Mouse (Mus musculus) lung, postnatal 36 days (tissue): ENCODE results near the gene Spata13.

Experiments used
- DNase-seq: peaks from one replicate; pipeline ENCODE4 v3.0.0; 2022; ENCODE audit warnings: mixed read lengths

Spata13 gene

DNA sequence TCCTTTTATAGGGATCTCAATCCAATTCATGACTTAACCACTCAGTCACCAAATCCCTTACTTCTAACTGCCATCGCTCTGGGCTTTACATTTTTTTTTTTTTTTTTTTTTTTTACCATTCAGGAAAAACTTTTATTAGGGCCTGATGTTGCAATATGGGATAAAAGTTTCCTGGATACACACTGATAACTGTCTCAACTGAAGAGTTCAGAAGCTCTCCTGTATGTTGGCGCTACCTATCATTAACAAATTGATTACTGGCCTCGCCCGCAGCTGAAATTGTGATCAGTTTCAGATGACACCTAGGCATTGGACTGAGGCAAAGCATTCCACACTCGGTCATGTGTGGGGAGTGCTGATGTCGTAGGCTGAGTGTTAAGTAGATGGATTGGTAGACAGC is 7.3 kb downstream of the Spata13 start:
- DNase-seq: no peak

DNA sequence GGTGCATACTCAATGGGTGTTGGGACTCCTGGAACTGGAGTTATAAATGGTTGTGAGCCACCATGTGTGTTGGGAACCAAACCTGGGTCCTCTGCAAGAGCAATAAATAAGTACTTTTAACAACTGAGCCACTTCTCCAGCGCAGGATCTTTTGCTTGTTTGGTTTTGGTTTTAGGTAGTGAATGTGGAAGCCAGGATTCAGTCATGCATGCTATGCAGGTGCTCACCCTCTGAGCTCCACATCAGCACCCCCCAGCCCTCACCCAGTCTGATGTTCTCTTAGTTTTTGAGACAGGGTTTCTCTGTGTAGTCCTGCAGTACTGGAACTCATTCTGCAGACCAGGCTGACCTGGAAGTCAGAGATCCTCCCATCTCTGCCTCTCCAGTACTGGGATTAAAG is 8.3 kb downstream of the Spata13 start:
- DNase-seq: no peak

DNA sequence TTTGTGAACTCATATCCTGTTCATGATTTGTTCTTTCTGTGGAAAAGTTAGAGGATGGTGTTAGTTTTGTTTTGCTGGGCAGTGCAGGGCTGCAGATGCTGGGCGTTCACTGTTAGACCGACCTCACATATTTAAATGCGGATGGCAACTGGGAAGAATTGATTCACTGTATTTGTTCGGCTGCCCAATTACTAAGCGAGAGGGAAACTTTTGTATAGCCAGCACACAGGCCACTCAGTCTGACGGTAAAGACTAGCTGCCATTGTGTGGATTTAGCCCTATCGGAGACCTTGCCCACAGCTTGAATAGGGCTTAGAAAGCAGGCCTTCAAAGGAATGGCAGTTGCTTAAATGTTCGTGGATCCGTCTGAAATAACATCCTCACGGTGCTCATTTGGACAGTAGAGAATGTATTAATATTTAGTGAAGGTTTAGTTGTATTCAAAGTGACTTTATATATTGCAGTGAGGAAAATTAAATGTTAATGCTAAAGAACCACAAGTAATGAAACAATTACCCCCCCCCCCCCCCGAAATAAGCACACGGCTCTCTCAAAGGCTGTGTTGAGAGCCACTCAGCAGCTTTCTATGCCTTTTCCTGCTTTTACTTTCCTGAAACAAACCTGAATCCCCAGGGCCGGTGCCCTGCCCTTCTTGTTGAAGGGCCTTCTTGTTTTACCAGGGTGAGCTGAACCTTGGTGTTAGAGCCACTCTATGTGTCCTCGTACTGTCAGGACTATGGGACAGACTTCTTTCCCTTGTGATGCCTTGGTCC is 9.5 kb downstream of the Spata13 start:
- no peak for DNase-seq

DNA sequence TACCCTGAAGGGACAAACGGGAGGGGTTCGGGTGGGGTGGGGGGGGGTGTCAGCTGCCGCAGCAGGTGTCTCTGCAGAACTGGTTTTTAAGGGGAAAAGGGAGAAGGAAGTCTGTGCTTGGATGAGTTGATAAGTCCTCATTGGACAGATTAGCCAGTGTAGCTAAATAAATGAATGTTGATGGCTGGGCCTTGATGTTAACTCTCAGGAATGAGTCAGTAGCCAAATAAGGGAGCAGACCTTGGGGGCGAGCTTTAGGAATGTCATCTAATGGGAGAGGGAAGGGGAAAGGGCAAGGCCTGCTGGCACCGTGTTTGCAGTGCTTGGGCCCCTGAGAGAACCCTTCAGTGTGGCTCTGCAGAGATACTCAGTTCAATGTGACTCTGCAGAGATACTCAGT is 12.6 kb downstream of the Spata13 start:
- DNase-seq: no peak

DNA sequence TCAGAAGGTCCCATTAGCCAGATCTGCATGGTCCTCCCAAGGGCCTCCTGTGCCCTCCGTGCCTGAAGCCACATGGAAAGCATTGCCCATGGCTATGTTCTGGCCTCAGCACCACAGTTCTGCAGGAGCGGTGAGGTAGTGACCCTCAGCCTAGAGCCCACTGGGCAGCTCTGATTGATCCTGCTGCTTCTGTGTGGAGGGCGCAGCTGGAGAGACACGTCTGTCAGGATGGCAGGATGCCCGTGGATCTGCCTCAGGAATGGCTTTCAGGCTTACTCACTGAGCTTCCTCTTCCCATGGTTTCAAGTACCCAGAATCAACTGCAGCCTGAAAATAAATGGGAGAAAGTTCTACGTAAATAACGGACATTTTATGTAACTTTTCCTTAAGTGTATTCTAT is 14.1 kb downstream of the Spata13 start:
- DNase-seq: no peak

DNA sequence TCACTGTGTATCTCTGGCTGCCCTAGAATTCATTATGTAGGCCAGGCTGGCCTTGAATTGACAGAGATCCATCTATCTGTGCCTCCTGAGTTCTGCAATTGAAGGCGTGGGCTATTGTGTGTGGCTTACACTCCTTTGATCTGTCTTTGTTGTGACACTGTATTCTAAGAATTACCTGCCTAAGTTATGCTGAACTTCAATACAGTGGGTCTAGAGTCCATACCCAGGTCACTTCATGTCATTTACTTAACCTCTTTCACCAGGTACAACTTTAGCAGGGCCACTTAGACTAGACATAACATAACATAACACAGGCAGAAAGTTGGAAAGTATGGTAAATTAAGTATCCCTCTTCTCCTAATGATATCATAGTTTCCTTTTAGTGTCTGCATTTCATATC is 15.2 kb downstream of the Spata13 start:
- DNase-seq: no peak

DNA sequence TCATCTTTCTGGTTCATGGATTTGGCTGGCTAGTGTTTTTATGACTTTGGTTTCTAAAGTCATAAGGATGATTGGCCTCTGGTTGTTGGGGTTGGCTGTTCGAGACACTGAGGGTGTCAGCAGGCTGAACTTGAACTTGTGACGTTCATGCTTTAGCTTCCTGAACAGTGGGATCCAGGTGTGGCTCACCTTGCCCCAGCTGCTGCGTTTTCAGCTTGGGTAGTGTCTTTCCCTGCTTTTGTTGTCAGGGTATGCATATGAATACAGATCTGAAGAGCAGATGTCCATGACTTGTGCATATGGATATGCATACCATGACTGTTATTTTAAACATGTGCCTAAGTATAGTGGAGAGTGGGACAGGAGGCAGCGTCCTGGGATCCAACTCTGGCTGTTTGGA is 19.4 kb downstream of the Spata13 start:
- no peak for DNase-seq

DNA sequence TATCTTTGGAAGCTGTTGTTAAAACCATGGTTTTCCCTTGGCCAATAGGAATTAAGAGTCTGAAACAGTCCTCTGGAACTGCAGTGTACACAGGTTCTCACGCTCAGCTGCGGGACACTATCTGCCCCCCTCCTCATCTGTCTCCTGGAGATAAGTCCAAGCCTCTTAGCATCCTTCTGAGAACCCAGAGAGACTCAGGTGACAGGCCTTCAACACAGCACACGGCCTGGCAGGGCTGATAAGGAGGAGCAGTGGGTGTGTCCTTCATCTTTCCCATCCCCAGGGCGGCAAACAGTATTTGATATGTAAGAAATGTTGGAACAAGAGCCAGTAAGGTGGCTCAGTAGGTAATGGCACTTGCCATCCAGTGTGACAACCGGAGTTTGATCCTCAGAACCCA is 20.2 kb downstream of the Spata13 start:
- DNase-seq: no peak

DNA sequence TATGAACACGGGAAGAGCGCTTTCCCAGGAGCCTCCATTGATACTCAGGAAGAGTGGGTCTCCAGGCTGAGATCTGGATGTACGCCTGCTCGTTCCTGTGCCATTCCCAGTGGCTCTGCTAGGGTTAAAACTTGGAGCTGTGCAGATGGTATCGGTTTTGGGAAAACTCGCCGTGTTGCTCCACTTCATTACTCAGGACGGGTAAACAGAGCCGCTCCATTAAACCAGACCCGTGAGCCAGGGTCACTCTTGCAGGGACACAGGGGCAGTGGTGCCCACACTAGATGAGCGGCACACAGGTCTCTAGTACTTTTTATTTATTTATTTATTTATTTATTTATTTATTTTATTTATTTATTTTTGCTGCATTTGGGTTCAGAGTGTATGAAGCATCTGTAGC is 20.9 kb downstream of the Spata13 start:
- no peak for DNase-seq

DNA sequence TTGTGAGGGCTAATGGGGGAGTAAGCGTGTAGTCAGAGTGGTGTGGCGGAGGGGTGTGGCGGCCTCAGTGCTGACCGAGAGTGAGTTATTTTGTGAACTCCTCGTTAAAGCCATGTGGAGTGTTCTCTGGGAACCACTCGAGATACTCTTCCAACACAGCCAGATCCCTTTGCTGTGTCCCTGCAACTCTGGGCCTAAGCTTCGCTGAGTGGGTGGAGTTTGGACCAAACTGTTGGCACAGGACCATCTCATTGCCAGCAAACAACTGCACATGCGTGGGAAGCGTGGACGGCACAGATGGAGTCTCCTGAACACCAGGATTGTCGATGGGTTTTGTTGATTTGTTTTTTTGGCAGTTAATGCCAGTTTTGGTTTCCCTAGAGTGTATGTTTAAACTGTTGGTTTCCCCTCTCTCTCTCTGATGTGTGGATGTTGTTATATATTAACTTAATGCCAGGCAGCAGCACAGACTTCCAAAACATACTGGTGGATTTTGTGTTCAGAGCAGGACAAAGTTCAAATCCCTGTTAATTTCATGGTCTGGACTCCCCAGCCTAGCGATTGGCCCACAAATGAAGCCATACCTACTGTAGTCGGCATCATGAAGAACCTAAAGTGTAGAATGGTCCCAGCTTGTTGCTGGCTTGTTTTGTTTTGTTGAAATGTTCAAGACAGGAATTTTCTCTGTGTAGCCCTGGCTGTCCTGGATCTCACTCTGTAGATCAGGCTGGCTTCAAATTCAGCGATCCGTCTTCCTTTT is 22.3 kb downstream of the Spata13 start:
- DNase-seq: peak; percentile 84

DNA sequence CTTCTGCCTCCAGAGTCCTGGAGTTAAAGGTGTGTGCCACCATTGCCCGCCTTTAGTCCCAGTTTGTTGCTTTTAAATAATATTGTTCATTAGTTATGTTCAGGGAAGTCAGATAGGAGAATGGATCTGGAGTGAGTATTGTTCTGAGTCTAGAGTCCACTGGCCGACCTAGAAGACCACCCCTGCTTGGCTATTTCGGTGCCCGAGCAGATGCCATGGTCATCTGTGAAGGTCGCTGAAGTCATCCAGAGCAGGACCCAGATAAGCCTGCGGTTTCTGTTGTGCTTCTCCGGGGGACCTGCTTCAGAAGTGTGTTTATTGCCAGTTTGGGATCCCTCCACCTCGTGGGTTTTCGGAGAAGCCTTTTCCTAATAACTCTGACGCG is 22.9 kb downstream of the Spata13 start:
- no peak for DNase-seq

DNA sequence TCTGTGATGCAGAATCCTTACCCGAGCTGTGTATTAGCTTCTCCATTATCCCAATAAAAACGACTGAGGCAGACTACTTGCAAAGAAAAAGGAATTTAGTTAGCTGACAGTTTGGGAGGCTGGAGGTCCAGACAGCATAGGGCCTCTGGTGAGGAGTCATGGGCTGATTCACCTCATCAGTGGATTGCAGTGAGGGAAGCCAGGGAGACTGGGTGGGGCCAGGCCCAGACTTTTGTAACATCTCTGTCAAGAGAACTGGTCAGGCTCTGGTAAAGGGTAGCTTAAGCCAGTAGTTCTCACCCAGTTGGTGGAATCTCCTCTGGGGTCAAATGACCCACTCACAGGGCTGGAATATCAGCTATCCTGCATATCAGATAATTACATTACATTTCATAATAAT is 24.1 kb downstream of the Spata13 start:
- DNase-seq: no peak

DNA sequence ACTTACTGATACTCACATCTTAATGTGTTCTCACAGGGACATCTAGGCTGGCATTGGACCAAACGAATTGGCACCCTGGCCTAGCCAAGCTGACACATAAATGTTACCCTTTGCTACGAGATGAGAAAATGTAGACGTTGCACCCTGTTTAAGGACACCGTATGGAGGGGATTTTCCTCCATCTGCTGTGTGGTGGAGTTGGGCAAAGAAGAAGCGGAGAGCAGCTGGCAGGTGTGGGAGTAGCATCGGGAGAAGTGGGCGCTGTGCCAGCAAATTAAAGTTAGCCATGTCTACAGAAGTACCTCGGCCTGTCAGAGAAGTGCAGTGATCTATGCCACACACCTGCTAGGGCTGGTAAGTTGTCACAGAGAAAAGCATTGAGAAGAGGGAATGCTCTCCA is 25.7 kb downstream of the Spata13 start:
- DNase-seq: no peak

DNA sequence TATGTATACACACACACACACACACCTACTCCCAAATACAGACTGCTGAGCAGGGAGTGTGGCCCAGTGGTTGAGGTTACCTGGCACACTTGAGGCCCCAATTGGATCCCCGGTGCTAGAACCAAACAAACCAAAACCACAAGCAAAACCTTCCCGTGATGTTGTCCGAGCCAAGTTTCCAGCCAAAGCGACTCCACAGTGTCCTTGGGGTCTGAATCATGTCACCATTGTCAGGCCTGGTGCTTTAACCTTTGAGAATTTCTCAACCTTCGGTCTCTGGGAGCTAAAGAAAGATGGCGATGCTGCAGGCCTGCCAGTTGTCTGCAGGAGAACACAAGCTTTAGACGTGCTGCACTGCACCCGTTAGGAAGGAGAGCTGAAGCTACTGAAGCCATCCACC is 26.8 kb downstream of the Spata13 start:
- no peak for DNase-seq

DNA sequence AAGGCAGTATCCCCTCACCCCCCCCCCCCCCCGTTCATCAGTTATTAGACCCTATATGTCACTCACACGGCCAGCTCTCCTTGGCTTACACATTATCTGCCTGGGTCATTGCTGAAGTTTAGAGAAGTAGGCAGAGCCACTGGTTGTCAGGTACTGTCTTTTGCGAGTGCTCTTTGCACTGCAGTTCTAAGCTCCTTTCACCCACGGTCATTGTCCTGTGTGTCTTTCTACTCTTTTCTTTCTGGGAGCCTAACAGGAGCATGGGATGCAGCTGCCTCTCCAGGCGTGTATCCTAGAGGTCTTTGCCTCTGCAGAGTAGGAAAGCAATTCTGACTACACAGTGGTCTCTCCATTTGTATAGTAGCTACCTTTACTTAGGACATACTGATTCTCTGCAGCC is 27.5 kb downstream of the Spata13 start:
- DNase-seq: no peak

DNA sequence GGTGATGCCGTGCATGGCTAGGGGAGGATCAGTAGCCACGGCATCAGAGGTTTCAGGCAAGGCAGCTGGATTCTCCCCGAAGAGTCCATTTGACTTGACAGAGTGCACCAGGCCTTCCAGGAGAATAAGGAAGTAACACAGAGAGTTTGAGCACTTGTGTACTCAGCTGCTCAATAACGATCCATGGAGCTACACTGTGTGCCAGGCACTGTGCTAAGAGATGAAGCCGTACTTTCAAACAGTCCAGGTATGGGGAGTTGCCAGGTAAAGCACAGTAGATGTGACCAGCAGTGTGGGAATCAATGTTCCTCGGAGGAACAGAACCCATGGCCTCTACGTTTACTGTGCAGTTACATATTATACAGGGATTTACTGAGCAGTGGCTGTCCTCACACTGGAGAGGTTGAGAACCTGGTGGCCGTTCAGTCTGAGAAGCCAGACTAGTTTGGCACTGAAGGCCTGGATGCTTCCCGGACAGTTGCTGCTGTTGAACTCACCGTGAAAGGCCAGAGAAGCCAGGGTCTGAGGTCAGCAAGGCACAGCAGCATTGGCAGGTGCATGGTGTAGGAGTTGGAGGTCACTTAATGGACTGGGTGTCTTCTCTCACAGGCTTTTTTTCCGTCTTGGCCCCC is 29.6 kb downstream of the Spata13 start:
- DNase-seq: no peak

DNA sequence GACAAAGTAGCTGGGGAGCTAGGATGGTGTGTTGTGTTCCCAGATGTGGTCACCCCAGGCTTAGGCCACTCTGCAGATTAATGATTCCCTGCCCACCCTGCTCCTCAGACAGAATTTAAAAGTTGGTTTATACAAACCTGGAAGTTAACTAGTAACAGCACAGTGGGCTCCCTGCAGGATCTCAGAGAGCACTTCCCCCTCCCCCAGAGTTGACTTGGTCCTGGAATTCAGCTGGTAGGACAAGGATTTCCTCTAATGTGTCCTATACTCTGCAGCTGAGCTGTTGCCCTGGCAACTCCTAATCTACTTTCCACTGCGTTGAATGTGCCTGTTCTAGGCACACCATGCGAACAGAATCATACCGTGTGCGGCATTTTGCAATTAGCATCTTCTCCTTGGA is 30.8 kb downstream of the Spata13 start:
- DNase-seq: no peak

DNA sequence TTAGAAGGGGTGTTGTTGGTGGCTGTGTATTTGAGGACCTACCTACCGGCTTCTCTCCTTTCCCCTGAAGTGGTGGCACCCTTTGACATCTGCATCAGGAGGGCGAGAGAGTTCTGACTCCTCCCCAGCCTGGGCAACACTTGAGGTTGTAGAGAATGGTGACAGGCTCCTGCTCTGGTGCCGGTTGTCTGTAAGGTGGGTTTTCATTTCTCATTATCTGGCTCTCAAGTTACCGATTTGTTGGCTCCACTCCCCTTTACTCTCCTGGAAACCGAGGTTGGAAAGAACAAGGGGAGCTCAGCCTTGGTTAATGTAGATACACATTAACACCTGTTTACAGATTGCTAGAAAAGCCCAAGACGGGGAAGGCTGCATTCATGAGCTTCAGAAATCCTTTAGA is 31.5 kb downstream of the Spata13 start:
- DNase-seq: no peak

DNA sequence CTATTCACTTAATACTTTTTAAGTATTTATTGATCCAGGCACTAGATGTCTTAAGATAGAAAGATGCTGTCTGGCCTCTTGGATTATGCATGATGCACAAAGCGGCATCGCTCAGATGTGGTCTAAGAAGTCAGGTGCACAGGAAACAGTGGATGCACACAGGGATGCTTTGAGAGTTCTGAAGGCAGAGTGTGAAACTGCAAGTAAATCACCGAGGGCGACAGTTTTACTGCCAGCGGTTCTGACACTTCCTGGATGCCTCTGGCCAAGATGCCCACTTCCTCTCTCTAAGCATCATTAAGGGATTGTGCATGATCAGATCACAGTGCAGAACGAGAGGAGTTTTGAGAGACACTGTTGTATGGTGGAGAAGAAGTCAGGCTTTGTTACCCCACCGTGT is 32.5 kb downstream of the Spata13 start:
- no peak for DNase-seq

DNA sequence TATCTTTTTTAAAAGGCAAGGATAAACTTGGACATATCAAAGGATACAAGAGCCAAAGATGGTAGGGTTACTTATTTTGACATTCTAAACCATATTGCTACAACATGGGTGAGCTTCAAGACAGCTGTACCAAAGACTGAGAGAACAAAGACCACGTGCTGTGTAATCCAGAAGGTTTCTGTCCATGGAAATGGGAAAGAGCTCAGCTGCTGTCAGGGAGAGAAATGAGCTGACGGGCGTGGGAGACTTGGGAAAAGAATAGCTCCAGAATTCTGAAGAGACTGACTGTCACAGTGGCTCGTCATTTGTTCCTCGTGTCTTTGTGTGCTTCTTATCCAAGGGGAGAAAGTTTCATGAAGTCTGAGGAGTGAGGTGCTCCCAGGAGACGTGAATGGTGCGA is 36.4 kb downstream of the Spata13 start:
- peak; percentile 34 for DNase-seq

DNA sequence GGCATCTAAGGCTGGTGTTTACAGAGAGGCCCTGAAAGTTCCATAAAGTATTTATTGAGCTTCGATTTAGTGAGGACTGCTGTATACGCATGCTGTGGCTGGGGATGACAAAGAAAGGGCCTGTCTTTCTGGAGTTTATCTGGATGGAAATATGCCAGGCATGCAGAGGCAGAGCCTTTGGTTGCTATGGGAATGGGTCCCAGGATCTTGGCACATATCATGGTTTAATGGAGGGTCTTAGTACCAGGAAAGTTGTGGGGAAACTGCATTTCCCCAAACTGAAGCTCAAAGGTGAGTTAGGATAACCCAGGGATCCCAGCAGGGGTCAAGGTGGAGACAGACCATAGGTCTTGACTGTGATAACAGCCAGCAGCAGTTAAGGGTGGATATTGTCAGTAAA is 37.7 kb downstream of the Spata13 start:
- no peak for DNase-seq

DNA sequence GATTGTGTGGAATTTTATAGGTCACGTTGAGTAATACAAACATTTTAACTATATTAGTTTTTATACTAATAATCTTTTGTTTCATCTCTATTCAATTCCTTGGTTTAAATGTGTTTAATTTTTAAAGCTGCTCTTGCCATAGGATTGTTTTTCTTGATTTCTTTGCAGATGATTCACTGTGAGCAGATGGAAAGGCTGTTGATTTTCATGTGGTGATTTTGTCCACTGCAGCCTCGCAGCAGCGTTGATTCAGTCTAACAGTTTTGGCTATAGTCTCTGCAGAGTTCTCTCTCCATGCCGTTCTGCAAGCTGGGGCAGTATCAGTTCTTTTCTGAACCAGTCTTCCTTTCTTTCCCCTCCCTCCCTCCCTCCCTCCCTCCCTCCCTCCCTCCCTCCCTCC is 41.9 kb downstream of the Spata13 start:
- DNase-seq: no peak

DNA sequence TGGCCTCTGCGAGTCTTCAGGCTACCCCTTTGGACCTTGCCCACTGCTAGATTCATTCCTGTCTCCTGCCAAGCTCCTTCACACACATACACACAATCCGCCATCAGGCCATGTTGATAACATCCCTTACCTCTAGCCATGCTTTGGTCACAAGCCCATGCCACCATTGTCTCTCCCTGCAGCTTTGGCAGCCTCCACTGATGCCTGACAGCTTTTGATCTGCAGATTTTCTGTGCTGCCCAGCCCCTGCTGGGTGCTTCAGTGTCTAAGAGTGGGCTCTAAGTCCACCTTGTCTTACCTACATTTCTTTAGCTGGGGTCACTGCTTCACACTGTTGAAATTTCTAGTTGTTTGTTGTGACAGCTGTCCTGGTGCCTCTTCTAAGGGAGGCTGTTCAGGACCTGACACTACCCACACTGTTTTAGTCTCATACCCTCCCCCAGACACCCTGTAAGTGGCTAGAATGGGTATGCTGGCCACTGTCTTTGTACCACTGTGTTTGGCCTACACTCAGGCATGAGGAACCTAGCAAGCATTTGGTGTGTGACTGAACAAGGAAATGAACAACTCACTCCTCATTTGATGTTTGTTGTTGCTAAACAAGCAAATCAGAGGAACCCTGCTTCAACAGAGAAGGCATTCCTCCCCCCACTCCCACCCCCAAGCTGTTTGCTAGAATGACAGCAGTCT is 43.0 kb downstream of the Spata13 start:
- DNase-seq: no peak
